Mouse (Mus musculus) frontal cortex, postnatal 36 days (tissue): ENCODE measurements around the gene Cc2d2b.
A peak's percentile ranks its signal among the peaks of the same experiment; 100 is the strongest.

ENCODE experiments used
- DNase-seq, 2 experiments: peaks; one replicate each; pipeline ENCODE4 v3.0.0; 2022; ENCODE audit warnings: low spot score in 2 of 2

Cc2d2b gene

GRCm38 (mm10) chr19:40832361-40832760 is 83.8 kb downstream of the Cc2d2b start:
- no peak for DNase-seq

- DNase-seq: no peak
Measured at GRCm38 (mm10) chr19:40834436-40834835, 85.9 kb downstream of the Cc2d2b start.

- no peak for DNase-seq
Measured at GRCm38 (mm10) chr19:40838205-40838604, 89.7 kb downstream of the Cc2d2b start.

GRCm38 (mm10) chr19:40840303-40840702 is 91.8 kb downstream of the Cc2d2b start:
- no peak for DNase-seq

- DNase-seq: no peak
Measured at GRCm38 (mm10) chr19:40841083-40841482, 92.5 kb downstream of the Cc2d2b start.

GRCm38 (mm10) chr19:40841593-40841992 is 93.0 kb downstream of the Cc2d2b start:
- DNase-seq: no peak

GRCm38 (mm10) chr19:40844731-40845130 is 96.2 kb downstream of the Cc2d2b start:
- no peak for DNase-seq

- no peak for DNase-seq
Measured at GRCm38 (mm10) chr19:40849391-40849790, 100.8 kb downstream of the Cc2d2b start.

- DNase-seq: peak; percentile 12 to 25
Measured at GRCm38 (mm10) chr19:40859555-40859954, 111.0 kb downstream of the Cc2d2b start.

GRCm38 (mm10) chr19:40868284-40868683 is 119.7 kb downstream of the Cc2d2b start:
- DNase-seq: no peak

- DNase-seq: no peak
Measured at GRCm38 (mm10) chr19:40869425-40870105, 121.0 kb downstream of the Cc2d2b start.

GRCm38 (mm10) chr19:40872955-40873665 is 124.6 kb downstream of the Cc2d2b start:
- DNase-seq: peak; percentile 76 to 90
